Mouse (Mus musculus) ovary, postnatal 10 days (tissue): ENCODE results near the gene Ankib1.
"Not testable (repeated sequence)": the region's sequence is repeated elsewhere in the genome, so short reads cannot be mapped to it uniquely, and the experiment has no call there.

Experiments used
- DNase-seq: peaks from one replicate; pipeline ENCODE4 v3.0.0; 2022; ENCODE audit warnings: low spot score

The Ankib1 gene

GRCm38 (mm10) chr5:3802433-3803291 lies at the start of gene Ankib1, which contains the start of gene Krit1:
Ankib1 (minus strand) TSS chr5:3802925.
Krit1 (plus strand) TSS chr5:3803184.
- DNase-seq, result peak; percentile 83

- DNase-seq, result no peak
Observed at GRCm38 (mm10) chr5:3845026-3845425, 42.3 kb upstream of the Ankib1 start, which contains the start of gene Lrrd1. Lrrd1 (plus strand) TSS chr5:3845173.

GRCm38 (mm10) chr5:3834107-3834506 lies 31.4 kb upstream of the Ankib1 start:
- no peak for DNase-seq

- DNase-seq, result no peak
Observed at GRCm38 (mm10) chr5:3808472-3808871, 5.7 kb upstream of the Ankib1 start.

GRCm38 (mm10) chr5:3803292-3804165 lies 804 bp upstream of the Ankib1 start:
- no peak for DNase-seq

DNA sequence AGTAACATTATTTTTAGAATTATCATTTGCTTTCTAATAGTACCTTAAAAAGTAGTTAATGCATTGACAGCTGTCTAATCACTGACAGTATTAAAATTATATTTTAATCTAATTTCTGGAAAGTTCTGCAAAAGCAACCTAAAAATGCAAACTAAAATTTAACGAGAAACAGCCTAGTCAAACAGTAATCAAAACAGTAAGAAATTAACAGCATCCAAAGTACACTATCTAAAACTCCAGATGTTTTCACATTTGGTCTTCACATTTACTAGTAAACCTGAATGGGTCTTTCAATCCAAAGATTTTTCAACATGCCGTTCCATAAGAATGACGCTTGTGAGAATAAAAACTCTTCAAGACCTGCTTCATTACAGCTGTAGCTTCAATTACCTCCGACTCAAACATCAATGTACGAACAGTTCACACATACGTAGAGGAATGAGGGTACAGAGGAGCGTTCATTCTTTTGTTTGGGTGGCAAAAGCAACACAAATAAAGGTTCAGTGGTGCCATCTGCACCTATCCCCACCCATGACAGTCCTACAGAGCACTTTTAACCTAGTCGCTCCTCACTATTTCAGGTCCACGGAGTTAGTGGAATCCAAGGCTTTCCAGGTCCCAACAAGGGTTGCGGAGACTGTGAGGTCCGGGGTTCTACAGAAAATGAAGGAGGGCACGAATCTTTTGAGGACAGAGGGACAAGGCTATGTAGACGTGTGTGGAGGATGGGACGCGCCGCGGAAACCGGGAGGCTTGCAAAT lies 873 bp downstream of the Ankib1 start:
- DNase-seq, result no peak

DNA sequence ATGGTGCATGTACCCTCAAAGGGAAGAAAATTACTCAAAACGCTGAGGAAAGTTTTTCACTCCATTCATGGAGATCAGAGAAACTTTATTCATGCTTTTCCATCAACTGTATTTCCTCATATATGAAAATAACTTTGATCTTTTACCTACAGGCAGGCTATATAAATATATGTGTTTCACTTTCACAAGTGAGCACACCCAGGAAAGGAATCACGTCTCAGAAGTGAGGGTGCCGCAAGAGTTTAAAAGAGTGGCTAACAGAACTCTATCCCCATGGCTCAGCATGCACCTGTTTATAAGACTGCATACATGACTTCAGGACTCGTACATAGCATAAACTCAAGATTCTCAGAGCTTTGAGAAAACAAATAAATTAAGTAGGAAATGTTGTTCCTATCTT lies 1.8 kb downstream of the Ankib1 start:
- DNase-seq, result no peak

- no peak for DNase-seq
Observed at GRCm38 (mm10) chr5:3800041-3800440, 2.7 kb downstream of the Ankib1 start.

GRCm38 (mm10) chr5:3798656-3799055 lies 4.1 kb downstream of the Ankib1 start:
- not testable (repeated sequence) for DNase-seq

DNA sequence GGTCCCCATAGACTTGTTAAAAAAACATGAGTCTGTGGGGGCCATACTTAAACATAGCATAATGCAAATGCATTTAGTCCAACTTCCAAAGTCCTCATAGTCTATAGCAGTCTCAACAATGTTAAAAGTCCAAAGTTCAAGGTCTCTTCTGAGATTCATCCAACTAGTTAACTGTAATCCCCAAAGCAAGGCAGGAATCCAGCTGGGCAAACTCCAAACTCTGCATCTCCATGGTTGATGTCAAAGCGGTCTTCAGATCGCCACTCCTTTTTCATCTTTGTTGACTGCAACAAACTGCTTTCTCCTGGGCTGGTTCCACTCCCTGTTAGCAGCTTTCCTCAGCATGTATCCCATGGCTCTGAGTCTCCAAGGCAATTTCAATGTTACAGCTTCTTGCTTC lies 5.6 kb downstream of the Ankib1 start:
- not testable (repeated sequence) for DNase-seq

- no peak for DNase-seq
Observed at GRCm38 (mm10) chr5:3791048-3791447, 11.7 kb downstream of the Ankib1 start.

GRCm38 (mm10) chr5:3787548-3787947 lies 15.2 kb downstream of the Ankib1 start:
- DNase-seq, result no peak

DNA sequence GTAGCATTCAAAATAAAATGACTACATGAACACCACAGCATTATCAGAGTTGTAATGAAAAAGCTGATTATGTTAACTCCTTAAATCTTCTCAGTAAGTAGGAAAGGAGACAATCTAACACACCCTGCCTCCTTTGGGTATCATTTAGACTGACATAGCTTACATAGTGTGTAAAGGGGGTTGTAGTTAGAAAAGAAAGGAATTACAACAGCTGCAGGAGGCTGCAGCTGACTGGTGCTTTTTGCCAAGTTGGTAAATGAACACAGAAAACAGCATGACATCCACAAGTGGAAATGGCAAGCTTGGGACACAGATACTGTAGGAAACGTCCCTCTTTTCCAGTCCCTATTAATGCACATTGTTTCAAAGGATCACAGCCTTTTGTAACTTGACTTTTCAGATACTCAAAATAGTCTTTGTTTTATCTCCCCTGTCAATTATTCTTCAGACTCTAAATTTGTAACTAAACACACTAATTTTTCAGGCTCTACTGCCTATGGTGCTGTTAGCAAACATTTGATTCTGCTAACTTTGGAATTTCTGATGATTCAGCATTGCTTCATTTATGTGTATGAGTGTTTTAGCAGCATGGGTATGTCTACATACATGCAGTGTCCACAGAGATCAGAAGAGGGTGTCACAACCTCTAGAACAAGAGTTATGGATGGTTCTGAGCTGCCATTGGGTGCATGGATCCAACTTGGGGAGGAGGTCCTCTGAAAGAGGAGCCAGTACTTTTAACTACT lies 17.8 kb downstream of the Ankib1 start:
- DNase-seq, result no peak

GRCm38 (mm10) chr5:3783947-3784681 lies 18.6 kb downstream of the Ankib1 start:
- DNase-seq, result no peak

GRCm38 (mm10) chr5:3782670-3783069 lies 20.1 kb downstream of the Ankib1 start:
- no peak for DNase-seq

DNA sequence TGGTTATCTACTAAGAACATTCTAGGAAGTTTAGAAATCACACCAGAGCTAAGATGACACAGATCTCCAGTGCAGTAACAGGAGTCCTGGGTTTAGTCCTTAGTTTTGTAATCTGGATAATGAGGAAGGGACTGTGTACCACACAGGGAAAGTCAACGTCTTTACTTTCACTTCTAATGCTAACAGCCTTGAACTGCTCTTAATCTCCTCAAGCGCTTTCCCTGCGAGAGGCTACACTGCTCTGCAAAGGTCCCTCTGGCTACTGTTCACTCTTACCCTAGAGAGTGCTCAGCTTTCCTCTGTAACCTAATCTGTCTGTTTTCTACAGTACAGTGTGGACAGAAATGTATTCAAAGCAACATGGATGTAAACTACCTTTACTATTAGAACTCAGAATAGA lies 30.7 kb downstream of the Ankib1 start:
- DNase-seq, result no peak

GRCm38 (mm10) chr5:3771512-3771911 lies 31.2 kb downstream of the Ankib1 start:
- DNase-seq, result no peak

- not testable (repeated sequence) for DNase-seq
Observed at GRCm38 (mm10) chr5:3750536-3750935, 52.2 kb downstream of the Ankib1 start.

DNA sequence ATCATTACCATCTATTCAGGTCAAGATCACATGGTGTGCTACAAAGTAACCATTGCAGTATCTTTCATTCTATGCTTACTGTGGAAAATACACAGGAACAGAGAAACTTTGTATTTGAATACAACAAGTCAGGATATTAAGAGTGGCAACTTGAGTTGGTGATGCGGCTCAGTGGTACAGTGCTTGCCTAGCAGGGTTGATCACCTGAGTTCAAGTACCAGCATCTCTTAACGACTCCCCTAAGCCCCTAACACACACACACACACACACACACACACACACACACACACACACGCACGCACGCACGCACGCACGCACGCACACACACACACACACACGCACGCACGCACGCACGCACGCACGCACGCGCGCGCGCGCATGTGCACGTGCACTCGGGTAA lies 69.9 kb downstream of the Ankib1 start:
- not testable (repeated sequence) for DNase-seq

- DNase-seq, result no peak
Observed at GRCm38 (mm10) chr5:3728820-3729219, 73.9 kb downstream of the Ankib1 start.

DNA sequence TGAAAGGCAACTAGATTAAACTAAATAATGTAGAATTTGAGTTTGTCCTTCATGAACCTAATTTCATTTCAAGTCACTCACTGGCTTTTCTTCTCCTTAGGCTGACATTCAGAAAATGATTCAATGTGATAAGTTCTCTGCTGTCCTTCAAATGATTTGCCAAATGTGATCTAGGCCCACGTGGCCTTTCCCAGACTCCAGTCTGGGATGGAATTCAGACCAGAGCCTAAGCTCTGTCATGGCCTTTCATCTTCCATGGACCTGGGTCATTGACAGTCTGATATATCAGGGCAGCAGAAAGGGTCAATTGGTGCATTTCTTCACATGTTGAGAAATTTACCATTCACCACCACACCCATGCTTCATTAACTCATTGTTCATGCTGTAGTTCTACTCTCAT lies 77.2 kb downstream of the Ankib1 start:
- no peak for DNase-seq
